Mouse (Mus musculus): Measurements from ENCODE around the gene Brpf3.

GRCm38 (mm10) chr17:28882316-28882715, 81.4 kb downstream of the Brpf3 start:
- 0 out of 2 replicates have a peak, but pooled peaks have one; percentile 24 for TF ChIP-seq POLR2A (IDR thresholded peaks at IDR 0.05; ENCODE audit: extremely low read depth, insufficient read depth, low read length)
- TF ChIP-seq CTCF (IDR thresholded peaks at IDR 0.05; ENCODE audit: extremely low read depth, insufficient read depth, low read length): no peak

Data from cortical plate, adult 2 months (tissue).